Mouse (Mus musculus) layer of hippocampus, adult 8-10 months (tissue): Measurements from ENCODE around the gene Kcnh1. TPM values are rescaled to one million over a fixed set of nuclear protein-coding genes. Genes with fewer than 3 reads are reported as not detected.

Experiments used
- total RNA-seq, 4 experiments: library from RNA; stranded (reverse); gene quantifications; 2 replicates each; pipeline ENCODE4 v1.2.4; 2022

Kcnh1 gene
- total RNA-seq, 4 experiments from 2014 or later, result 28.9 to 35.3 (median 32.4) TPM

Other genes starting within 250 kb of the Kcnh1 start
- under 1 TPM in 3 of 4 experiments, not detected in 1; 0.11 to 0.45 (median 0.19) TPM for gene Rd3, start 213.4 kb upstream of the Kcnh1 start, total RNA-seq
- gene Traf5, start 98.2 kb upstream of the Kcnh1 start, total RNA-seq, result 1 to 10 TPM; 1.8 to 6.8 (median 5.4) TPM
- gene Rcor3, start 52.7 kb upstream of the Kcnh1 start, total RNA-seq, result 10 to 100 TPM; 47.3 to 58.1 (median 49.5) TPM